Mouse (Mus musculus) hindbrain, embryonic 16.5 days (tissue): ENCODE measurements around the gene Parl. TPM values are rescaled to one million over a fixed set of nuclear protein-coding genes. Genes with fewer than 3 reads are reported as not detected.

Experiments used
- ATAC-seq: fragments of 200-750 bp; cut with Nextera tagmentation; 2 replicates; pipeline ENCODE4 v1.8.0; 2017; ENCODE audit warnings: moderate TSS enrichment, moderate library complexity
- H3K27ac ChIP-seq: fragments of 300-500 bp; sonication (generic); 2 replicates; pipeline ENCODE4 v1.5.1; 2014; ENCODE audit warnings: low read depth, mild to moderate bottlenecking, control low read depth, low read length, moderate library complexity
- H3K27me3 ChIP-seq: fragments of 300-500 bp; sonication (generic); replicated peaks from 2 replicates; pipeline ENCODE4 v1.6.1; 2014; ENCODE audit warnings: low read length; ENCODE audit not compliant: control insufficient read depth, insufficient read depth
- H3K36me3 ChIP-seq: fragments of 300-500 bp; sonication (generic); 2 replicates; pipeline ENCODE4 v1.6.1; 2014; ENCODE audit warnings: mild to moderate bottlenecking, low read length, moderate library complexity, mixed read lengths; ENCODE audit not compliant: control insufficient read depth, insufficient read depth
- H3K4me1 ChIP-seq: fragments of 300-500 bp; sonication (generic); 2 replicates; pipeline ENCODE4 v1.6.1; 2014; ENCODE audit warnings: low read depth, low read length; ENCODE audit not compliant: control insufficient read depth, insufficient read depth
- H3K4me2 ChIP-seq: fragments of 300-500 bp; sonication (generic); 2 replicates; pipeline ENCODE4 v1.6.1; 2014; ENCODE audit warnings: mild to moderate bottlenecking, low read length, control low read depth, moderate library complexity
- H3K4me3 ChIP-seq: fragments of 300-500 bp; sonication (generic); 2 replicates; pipeline ENCODE4 v1.5.1; 2014; ENCODE audit warnings: mild to moderate bottlenecking, low read length, control low read depth, moderate library complexity
- H3K9ac ChIP-seq: fragments of 300-500 bp; sonication (generic); 2 replicates; pipeline ENCODE4 v1.6.1; 2014; ENCODE audit warnings: low read depth, mild to moderate bottlenecking, control low read depth, low read length, moderate library complexity
- H3K9me3 ChIP-seq: fragments of 300-500 bp; sonication (generic); 2 replicates; pipeline ENCODE4 v1.6.1; 2014; ENCODE audit warnings: mild to moderate bottlenecking, low read length, moderate library complexity; ENCODE audit not compliant: control insufficient read depth
- WGBS: fragments of 180-500 bp; shearing (Covaris S2); extraction: QIAGEN DNeasy Blood & Tissue Kit; methylation state at CpG from one replicate; pipeline ENCODE4 v1.1.7; 2014; 5-methylcytosine and 5-hydroxymethylcytosine counted together
- polyA plus RNA-seq: library from polyadenylated mRNA; unstranded; fragments of >200 nt; fragmentation: Nextera tagmentation; extraction: Ambion mirVana; gene quantifications from 2 replicates; pipeline ENCODE4 v1.2.1, GENCODE M21; 2015

Parl gene
- 69.8 and 75.2 TPM in 2 replicates for polyA plus RNA-seq

DNA sequence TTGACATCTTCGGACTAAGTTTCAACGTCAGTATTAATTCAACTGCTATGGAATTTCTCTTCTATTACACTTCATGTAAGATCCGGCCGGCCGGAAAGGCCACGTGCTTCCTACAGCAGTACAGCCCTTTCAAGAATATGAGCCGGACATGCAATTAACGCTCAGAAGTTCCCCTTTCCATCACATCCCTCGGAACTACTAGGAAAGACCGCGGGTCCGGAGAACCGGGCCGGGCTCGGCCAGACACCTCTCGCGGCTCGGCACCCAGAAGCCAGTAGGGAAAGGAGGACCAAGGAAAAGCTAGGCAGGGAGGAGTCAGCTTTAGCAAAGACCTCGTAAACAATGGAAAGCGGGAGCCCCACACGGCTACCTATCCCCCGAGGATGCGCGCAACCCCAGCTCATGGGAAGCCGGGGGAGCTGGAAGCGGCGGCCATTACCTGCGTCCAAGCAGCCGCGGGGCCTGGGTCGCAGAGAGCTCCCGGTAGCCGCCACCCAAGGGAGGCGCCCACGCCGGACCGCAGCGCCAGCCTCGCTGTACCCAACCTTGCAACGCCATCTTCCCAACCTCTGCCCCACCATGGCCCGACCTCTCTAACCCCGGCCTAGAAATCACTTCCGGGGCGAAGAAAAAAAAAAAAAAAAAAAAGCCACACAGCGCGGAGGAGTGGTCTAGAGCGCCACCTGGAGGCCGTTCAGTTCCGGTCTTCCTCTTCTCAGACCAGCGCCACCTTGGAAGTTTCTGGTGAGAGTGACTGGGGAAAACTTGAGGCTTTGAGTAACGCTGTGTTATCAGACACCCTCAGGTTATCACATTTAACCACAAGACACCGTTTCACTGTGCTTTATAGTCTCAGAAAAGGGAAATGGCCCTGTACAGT lies at the start of gene Parl:
TSS of gene Parl (minus strand) at position 618 of the 880 bp plus-strand sequence.
- peak within 1 kb of the TSS; percentile 62 for H3K27ac ChIP-seq
- under 1% methylated on average over 52 of the region's 52 CpGs for WGBS
- peak within 1 kb of the TSS; percentile 73 for H3K9ac ChIP-seq
- H3K9me3 ChIP-seq, result no peaks in the 10 kb centered on the region
- H3K4me2 ChIP-seq, result peak within 1 kb of the TSS; percentile 61
- H3K4me1 ChIP-seq, result peaks cover 12% of the 10 kb centered on the region
- peak; percentile 95 for ATAC-seq
- no peaks in the 10 kb centered on the region for H3K36me3 ChIP-seq
- H3K27me3 ChIP-seq, result no peaks in the 10 kb centered on the region
- peak within 1 kb of the TSS; percentile 74 for H3K4me3 ChIP-seq

DNA sequence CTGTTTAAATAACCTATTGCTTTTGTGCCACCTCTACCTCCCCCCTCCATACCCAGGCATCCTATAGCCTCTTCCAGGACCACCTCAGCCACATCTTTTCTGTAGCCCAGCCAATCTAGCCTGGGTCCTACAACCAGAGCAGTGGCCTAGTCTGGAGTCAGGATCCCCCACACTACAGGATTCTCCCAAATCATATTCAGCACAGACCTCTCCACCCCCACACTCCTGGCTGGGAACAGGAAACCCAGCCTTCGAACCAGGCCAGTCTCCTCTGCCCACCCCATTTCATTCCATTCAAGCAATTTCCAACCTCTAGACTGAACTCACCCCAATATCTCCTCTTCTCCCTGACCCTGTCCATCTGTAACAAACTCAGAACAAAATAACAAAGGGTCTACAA lies 43.3 kb upstream of the Parl start:
- H3K4me3 ChIP-seq, result no peak overlapping the region
- H3K4me1 ChIP-seq, result no peaks in the 10 kb centered on the region
- H3K9me3 ChIP-seq, result no peaks in the 10 kb centered on the region
- H3K27me3 ChIP-seq, result no peaks in the 10 kb centered on the region
- H3K27ac ChIP-seq, result no peak overlapping the region
- 100% methylated on average over 1 of the region's 1 CpGs for WGBS
- no peak overlapping the region for H3K4me2 ChIP-seq
- no peak overlapping the region for H3K9ac ChIP-seq
- no peak for ATAC-seq
- H3K36me3 ChIP-seq, result peaks cover 25% of the 10 kb centered on the region

DNA sequence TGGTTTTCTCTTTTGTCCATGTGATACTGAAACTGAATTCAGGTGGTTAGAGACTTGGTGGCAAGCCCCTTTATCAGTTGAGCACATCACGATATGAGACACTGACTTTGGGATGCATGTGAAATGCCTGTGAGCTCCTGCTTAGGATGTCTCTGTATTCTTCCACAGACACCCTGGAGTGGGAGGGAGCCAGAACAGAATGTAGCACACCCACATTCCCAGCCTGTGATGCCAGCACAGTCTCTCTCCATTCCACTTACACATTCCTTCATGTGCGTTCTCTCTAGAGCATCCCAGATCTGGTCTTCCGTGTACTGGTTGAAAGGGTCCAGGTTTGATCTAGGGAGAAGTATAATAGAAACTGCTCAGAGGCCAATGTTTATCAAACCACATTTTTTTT lies 36.4 kb upstream of the Parl start:
- Histone ChIP-seq H3K4me2 (no peak overlapping the region), H3K36me3 (peaks cover 26% of the 10 kb centered on the region), H3K27ac (no peak overlapping the region), H3K9me3 (no peaks in the 10 kb centered on the region), H3K4me3 (no peak overlapping the region), H3K27me3 (no peaks in the 10 kb centered on the region), H3K4me1 (no peaks in the 10 kb centered on the region), H3K9ac (no peak overlapping the region)
- 98% methylated on average over 3 of the region's 3 CpGs for WGBS
- no peak for ATAC-seq

DNA sequence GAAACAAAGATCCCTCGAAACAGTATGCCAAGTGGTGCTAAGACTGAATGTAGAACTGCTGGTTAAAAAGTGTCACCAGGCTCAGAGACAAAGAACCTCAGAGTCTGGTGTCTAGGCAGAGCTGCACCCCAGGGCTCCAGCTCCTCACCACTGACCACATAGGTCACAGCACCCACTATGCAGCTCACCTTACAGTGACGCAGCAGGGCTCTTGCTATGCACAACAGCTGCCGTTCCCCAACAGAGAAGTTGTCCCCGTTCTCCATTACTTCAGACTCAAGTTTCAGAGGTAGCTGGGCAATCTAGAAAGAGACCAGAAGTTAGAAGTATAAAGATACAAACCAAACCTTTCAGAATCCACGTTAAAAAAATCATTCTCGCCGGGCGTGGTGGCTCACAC lies 32.7 kb upstream of the Parl start:
- H3K9ac ChIP-seq, result no peak overlapping the region
- H3K27ac ChIP-seq, result no peak overlapping the region
- WGBS, result 97% methylated on average over 8 of the region's 8 CpGs
- no peak for ATAC-seq
- no peaks in the 10 kb centered on the region for H3K4me1 ChIP-seq
- H3K27me3 ChIP-seq, result no peaks in the 10 kb centered on the region
- no peaks in the 10 kb centered on the region for H3K9me3 ChIP-seq
- peaks cover 41% of the 10 kb centered on the region for H3K36me3 ChIP-seq
- no peak overlapping the region for H3K4me2 ChIP-seq
- H3K4me3 ChIP-seq, result no peak overlapping the region

DNA sequence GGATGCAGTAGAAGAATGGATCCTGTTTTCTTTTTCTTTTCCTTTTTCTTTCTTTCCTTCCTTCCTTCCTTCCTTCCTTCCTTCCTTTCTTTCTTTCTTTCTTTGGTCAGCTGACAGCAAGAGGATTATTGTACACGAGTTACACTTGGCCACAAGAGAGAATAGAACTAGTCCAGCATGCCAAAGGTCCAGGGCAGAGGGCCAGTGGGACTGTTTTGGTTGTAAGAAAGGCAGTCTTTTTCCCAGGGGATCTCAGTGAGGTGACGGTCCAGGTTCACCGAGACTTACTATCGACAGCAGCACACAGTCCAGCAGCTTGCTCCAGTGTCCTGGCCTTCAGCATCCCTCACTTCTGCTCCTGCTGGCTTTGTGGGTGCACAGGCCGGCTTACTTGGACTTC lies 26.1 kb upstream of the Parl start:
- peaks cover 33% of the 10 kb centered on the region for H3K36me3 ChIP-seq
- WGBS, result 93% methylated on average over 5 of the region's 5 CpGs
- no peak overlapping the region for H3K27ac ChIP-seq
- H3K9ac ChIP-seq, result no peak overlapping the region
- no peaks in the 10 kb centered on the region for H3K9me3 ChIP-seq
- no peak overlapping the region for H3K4me2 ChIP-seq
- ATAC-seq, result no peak
- H3K4me1 ChIP-seq, result no peaks in the 10 kb centered on the region
- no peak overlapping the region for H3K4me3 ChIP-seq
- no peaks in the 10 kb centered on the region for H3K27me3 ChIP-seq

DNA sequence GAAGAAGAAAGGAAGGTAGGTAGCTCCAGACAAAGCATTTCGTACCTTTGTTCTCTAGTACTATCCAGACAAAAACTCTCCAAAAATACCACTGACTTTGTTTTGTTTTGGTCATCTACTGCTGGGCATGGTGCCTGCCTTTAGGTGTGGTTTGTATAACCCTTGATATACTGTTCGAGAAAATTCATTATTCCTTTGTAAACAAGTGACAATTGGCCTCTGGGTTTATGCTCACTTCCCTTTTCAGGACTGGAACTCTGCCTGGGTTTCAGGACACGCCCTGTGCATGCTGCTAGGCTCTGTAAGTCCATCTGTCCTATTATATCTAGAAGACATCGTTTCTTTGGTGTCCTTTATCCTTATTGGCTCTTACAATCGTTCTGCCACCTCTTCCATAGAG lies 23.1 kb upstream of the Parl start, which contains the start of gene Cyp2ab1:
TSS of gene Cyp2ab1 (minus strand) at position 119 of the 400 bp plus-strand sequence.
- no peak within 1 kb of the TSS for H3K27ac ChIP-seq
- WGBS, result 72% methylated on average over 5 of the region's 5 CpGs

DNA sequence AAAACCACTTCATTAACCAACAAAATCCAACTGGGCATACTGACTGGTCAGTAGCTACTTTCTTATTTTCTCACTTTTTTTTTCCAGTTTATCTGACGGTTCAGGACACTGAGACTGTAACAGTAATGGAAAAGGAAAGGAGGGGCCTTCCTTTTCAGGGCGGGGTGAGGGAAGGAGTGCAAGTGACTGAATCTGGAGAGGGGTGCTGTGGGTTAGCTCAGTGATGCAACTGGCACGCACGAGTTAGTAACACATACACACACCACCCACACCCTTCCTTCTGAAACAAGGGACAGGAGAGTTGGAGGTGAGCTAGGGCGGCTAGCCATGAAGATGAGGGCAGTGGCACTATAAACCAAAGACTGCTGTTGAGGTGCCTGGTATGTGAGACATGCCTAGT lies 21.7 kb upstream of the Parl start:
- Histone ChIP-seq H3K4me2 (no peak overlapping the region), H3K27me3 (no peaks in the 10 kb centered on the region), H3K27ac (no peak overlapping the region), H3K9me3 (no peaks in the 10 kb centered on the region), H3K4me1 (no peaks in the 10 kb centered on the region), H3K4me3 (no peak overlapping the region), H3K36me3 (peaks cover 9% of the 10 kb centered on the region), H3K9ac (no peak overlapping the region)
- no peak for ATAC-seq
- 76% methylated on average over 5 of the region's 5 CpGs for WGBS

More for the DNA sequence above, 23.1 kb upstream of the Parl start, which contains the start of gene Cyp2ab1:
- ATAC-seq, result no peak
- no peaks in the 10 kb centered on the region for H3K4me1 ChIP-seq
- peaks cover 15% of the 10 kb centered on the region for H3K36me3 ChIP-seq
- H3K4me2 ChIP-seq, result no peak within 1 kb of the TSS
- H3K4me3 ChIP-seq, result no peak within 1 kb of the TSS
- no peak within 1 kb of the TSS for H3K9ac ChIP-seq
- H3K9me3 ChIP-seq, result no peaks in the 10 kb centered on the region
- no peaks in the 10 kb centered on the region for H3K27me3 ChIP-seq

DNA sequence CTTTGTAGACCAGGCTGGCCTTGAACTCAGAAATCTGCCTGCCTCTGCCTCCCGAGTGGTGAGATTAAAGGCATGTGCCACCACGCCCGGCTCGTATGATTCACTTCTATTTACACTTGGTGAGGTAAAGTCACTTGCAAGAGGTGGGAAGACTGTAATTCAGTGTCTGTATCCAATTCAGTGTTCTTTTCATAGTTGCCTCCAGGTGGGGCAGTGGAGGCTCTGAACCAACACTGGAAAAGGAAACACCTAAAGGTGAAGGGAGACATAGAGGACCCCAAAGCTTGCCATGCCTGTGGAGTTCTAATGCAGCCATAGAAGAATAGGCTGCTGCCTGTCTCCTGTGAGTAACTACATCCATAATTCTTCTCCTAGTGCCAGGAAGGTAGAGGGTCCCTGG lies 20.1 kb upstream of the Parl start:
- Histone ChIP-seq H3K27me3 (no peaks in the 10 kb centered on the region), H3K9me3 (no peaks in the 10 kb centered on the region), H3K27ac (no peak overlapping the region), H3K4me1 (no peaks in the 10 kb centered on the region), H3K4me2 (no peak overlapping the region), H3K9ac (no peak overlapping the region), H3K36me3 (no peaks in the 10 kb centered on the region), H3K4me3 (no peak overlapping the region)
- WGBS, result 92% methylated on average over 4 of the region's 4 CpGs
- no peak for ATAC-seq

DNA sequence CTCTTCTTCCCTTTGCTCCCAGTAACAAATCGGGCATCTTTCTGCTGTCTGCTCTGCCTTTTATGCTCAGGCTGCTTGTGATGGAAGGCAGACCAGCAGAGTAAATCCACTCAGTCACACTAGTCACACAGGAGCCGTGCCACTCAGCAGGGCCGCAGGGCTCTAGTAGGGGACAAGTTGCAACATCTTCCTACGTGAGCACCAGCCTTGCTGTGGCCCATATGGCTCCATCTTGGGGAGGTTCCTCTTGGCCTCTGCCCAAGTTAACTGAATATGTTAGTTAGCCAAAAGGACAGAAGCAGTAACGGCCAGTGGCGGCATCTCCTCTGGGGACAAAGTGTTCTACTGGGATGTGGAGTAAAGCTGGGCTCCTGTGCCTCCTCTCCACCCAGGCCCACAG lies 14.6 kb upstream of the Parl start:
- no peaks in the 10 kb centered on the region for H3K36me3 ChIP-seq
- H3K27me3 ChIP-seq, result no peaks in the 10 kb centered on the region
- no peaks in the 10 kb centered on the region for H3K9me3 ChIP-seq
- H3K4me1 ChIP-seq, result no peaks in the 10 kb centered on the region
- H3K4me2 ChIP-seq, result no peak overlapping the region
- no peak overlapping the region for H3K4me3 ChIP-seq
- no peak for ATAC-seq
- H3K27ac ChIP-seq, result no peak overlapping the region
- H3K9ac ChIP-seq, result no peak overlapping the region
- WGBS, result 75% methylated on average over 6 of the region's 6 CpGs
